Mouse (Mus musculus): Measurements from ENCODE around the gene A930002H24Rik.

DNA sequence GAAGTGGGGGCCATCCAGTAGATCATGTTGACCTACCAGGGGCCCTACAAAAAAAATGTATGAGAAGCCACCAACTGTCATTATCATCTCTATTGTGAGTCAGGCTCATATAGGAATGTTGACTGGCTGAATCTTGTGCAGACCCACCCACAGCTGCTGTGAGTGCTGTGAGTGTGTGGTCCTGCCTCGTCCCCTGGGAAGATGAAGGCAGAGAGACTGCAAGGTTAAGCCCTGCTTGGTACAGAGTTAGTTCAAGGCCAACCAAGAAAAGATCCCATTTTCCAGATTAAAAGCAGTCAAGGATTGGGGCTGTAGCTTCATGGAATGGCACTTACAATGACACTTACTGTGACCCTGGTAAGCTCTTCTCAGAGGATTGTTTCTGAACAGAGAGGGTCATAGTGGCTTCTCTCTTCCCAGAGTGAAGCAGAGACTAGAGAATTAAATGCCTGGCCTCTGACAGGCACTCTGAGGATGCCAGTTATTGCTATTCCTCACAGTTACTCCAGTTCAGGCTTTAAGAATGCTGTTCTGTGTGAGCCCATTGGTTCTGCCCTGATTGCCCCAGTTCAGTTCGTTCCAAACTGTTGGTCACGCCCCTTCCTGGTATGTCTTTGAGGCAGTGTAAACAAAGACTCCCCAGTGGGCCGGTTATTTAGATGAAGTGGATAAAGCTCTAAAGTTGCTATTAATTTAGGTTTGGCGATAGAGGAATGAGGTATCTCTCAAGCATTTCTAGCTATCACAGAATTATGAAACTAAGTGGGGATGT lies 34.8 kb downstream of the A930002H24Rik start:
- no peak for TF ChIP-seq CTCF (conservative IDR thresholded peaks at IDR 0.05; ENCODE audit: low read length)
- TF ChIP-seq NANOG (IDR thresholded peaks at IDR 0.05; ENCODE audit: borderline replicate concordance, low read length), result peak; percentile 56; the same call in 1 of the 2 replicates
